Comparison of ENCODE assay signal across 12 mouse cellular contexts in the genomic region with DNA sequence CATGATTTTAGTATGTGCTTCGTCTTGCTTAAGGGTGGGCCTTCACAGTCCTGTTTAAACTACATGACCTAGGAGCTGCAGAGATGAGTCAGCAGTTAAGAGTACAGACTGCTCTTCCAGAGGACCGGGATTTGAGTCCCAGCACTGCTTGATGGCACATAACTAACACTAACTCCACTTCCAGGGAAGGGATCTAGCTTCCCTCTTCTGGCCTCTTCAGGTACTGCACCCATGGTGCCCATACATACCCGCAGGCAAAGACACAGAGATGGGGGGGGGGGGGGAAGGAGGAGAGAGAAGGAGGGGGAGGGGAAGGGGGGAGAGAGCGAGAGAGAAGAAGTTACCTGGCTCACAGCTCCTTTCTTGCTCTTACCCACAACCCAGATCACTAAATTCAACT.
DNase-seq lines count a peak whose midpoint lies in the region; ATAC-seq and TF ChIP-seq lines count a peak whose summit lies in the region.
"Had no signal": no experiment of that assay in that cellular context is flagged by ENCODE, and none has a peak within 500 bp of the region (broad histone marks: within the 10 kb centered on the region; RNA-seq: fewer than 3 reads in every experiment).

No protein-coding gene starts in this region.

- no peaks in the 10 kb centered on the region for H3K36me3 ChIP-seq in hindbrain, embryonic 13.5 days
- H3K36me3 ChIP-seq in hindbrain, embryonic 11.5 days (ENCODE audit: control insufficient read depth, insufficient read depth, low read length), result no peaks in the 10 kb centered on the region
- no peaks in the 10 kb centered on the region for H3K36me3 ChIP-seq in midbrain, postnatal 0 days (ENCODE audit: insufficient read depth, low read length)
- H3K36me3 ChIP-seq in intestine, embryonic 16.5 days (ENCODE audit: control insufficient read depth, insufficient read depth, low read length), result no peaks in the 10 kb centered on the region
- H3K36me3 ChIP-seq: limb, embryonic 15.5 days had no signal

- no peak overlapping the region for H3K4me2 ChIP-seq in hindbrain, embryonic 13.5 days
- no peak overlapping the region for H3K4me2 ChIP-seq in hindbrain, embryonic 11.5 days (replicated peaks; ENCODE audit: low read depth, low read length)
- no peak overlapping the region for H3K4me2 ChIP-seq in midbrain, postnatal 0 days (ENCODE audit: low read depth, low read length, poor library complexity, severe bottlenecking)
- no peak overlapping the region for H3K4me2 ChIP-seq in intestine, embryonic 16.5 days (ENCODE audit: low read depth, low read length)
- H3K4me2 ChIP-seq: limb, embryonic 15.5 days had no signal

- H3K4me3 ChIP-seq in hindbrain, embryonic 13.5 days, result no peak overlapping the region
- no peak overlapping the region for H3K4me3 ChIP-seq in hindbrain, embryonic 11.5 days (ENCODE audit: low read depth, low read length)
- no peak overlapping the region for H3K4me3 ChIP-seq in midbrain, postnatal 0 days (ENCODE audit: low read depth, low read length)
- H3K4me3 ChIP-seq in intestine, embryonic 16.5 days (ENCODE audit: low read length), result no peak overlapping the region
- H3K4me3 ChIP-seq: left cerebral cortex, adult 2 months; limb, embryonic 15.5 days had no signal

- no peaks in the 10 kb centered on the region for H3K27me3 ChIP-seq in hindbrain, embryonic 13.5 days
- no peaks in the 10 kb centered on the region for H3K27me3 ChIP-seq in hindbrain, embryonic 11.5 days (ENCODE audit: control insufficient read depth, insufficient read depth, low read length)
- H3K27me3 ChIP-seq in midbrain, postnatal 0 days (ENCODE audit: insufficient read depth, low read length), result no peaks in the 10 kb centered on the region
- H3K27me3 ChIP-seq in intestine, embryonic 16.5 days (replicated peaks; ENCODE audit: control insufficient read depth, insufficient read depth, low read length), result no peaks in the 10 kb centered on the region
- H3K27me3 ChIP-seq: limb, embryonic 15.5 days had no signal

- no peak overlapping the region for H3K9ac ChIP-seq in hindbrain, embryonic 13.5 days
- no peak overlapping the region for H3K9ac ChIP-seq in hindbrain, embryonic 11.5 days (ENCODE audit: low read depth, low read length)
- no peak overlapping the region for H3K9ac ChIP-seq in midbrain, postnatal 0 days (replicated peaks; ENCODE audit: low read length, poor library complexity, severe bottlenecking)
- H3K9ac ChIP-seq in intestine, embryonic 16.5 days (ENCODE audit: low read depth, low read length), result no peak overlapping the region
- H3K9ac ChIP-seq: limb, embryonic 15.5 days had no signal

- no peak for ATAC-seq in hindbrain, embryonic 13.5 days (ENCODE audit: low FRiP score)
- ATAC-seq in hindbrain, embryonic 11.5 days (ENCODE audit: low FRiP score), result no peak
- ATAC-seq in midbrain, postnatal 0 days (ENCODE audit: low FRiP score), result no peak
- no peak for ATAC-seq in intestine, embryonic 16.5 days

- peaks cover 33% of the 10 kb centered on the region for H3K4me1 ChIP-seq in hindbrain, embryonic 13.5 days (replicated peaks)
- peaks cover 3% of the 10 kb centered on the region for H3K4me1 ChIP-seq in hindbrain, embryonic 11.5 days (replicated peaks; ENCODE audit: control insufficient read depth, insufficient read depth, low read length)
- H3K4me1 ChIP-seq in midbrain, postnatal 0 days (ENCODE audit: insufficient read depth, low read length), result 0 out of 2 replicates have a peak, but pooled peaks cover 3% of the 10 kb centered on the region
- no peaks in the 10 kb centered on the region for H3K4me1 ChIP-seq in intestine, embryonic 16.5 days (ENCODE audit: control insufficient read depth, insufficient read depth, low read length)

- no peaks in the 10 kb centered on the region for H3K9me3 ChIP-seq in hindbrain, embryonic 13.5 days
- no peaks in the 10 kb centered on the region for H3K9me3 ChIP-seq in hindbrain, embryonic 11.5 days (ENCODE audit: control insufficient read depth, low read length)
- H3K9me3 ChIP-seq in midbrain, postnatal 0 days (ENCODE audit: low read length), result no peaks in the 10 kb centered on the region
- 0 out of 2 replicates have a peak, but pooled peaks cover 2% of the 10 kb centered on the region for H3K9me3 ChIP-seq in intestine, embryonic 16.5 days (ENCODE audit: control insufficient read depth, low read length)
- H3K9me3 ChIP-seq: limb, embryonic 15.5 days had no signal

- peak overlapping the region; percentile 89 for H3K27ac ChIP-seq in hindbrain, embryonic 13.5 days
- no peak overlapping the region for H3K27ac ChIP-seq in hindbrain, embryonic 11.5 days (ENCODE audit: low read depth, low read length)
- no peak overlapping the region for H3K27ac ChIP-seq in midbrain, postnatal 0 days (ENCODE audit: low read depth, low read length)
- H3K27ac ChIP-seq in intestine, embryonic 16.5 days (ENCODE audit: low read length), result no peak overlapping the region
- H3K27ac ChIP-seq: left cerebral cortex, adult 2 months; limb, embryonic 15.5 days had no signal

- DNase-seq in hindbrain, embryonic 11.5 days (ENCODE audit: low spot score), result no peak
- DNase-seq in retina, embryonic 14.5 days (ENCODE audit: low spot score), result peak; percentile 38
- DNase-seq in retina, postnatal 1 day, result no peak
- DNase-seq in NIH3T3 (ENCODE audit: low read depth), result peak; percentile 13
- DNase-seq in midbrain, postnatal 0 days (ENCODE audit: low spot score), result no peak
- DNase-seq in gastrocnemius, postnatal 10 days, result no peak
- DNase-seq: heart, postnatal 4 days; kidney, postnatal 25 days had no signal

- TF ChIP-seq CTCF in midbrain, postnatal 0 days (IDR thresholded peaks at IDR 0.05), result peak; percentile 31

- 83% methylated on average over 4 of the region's 4 CpGs for WGBS in hindbrain, embryonic 13.5 days
- 85% methylated on average over 4 of the region's 4 CpGs for WGBS in hindbrain, embryonic 11.5 days
- WGBS in midbrain, postnatal 0 days, result 90% methylated on average over 4 of the region's 4 CpGs
- 97% methylated on average over 4 of the region's 4 CpGs for WGBS in intestine, embryonic 16.5 days

Comparison
In these comparisons a context has a peak if more than half of its experiments do, and no peak if none do; other contexts are left out.
1. DNase-seq: peak in retina, embryonic 14.5 days (single experiment) and NIH3T3 (single experiment); none in hindbrain, embryonic 11.5 days (single experiment), retina, postnatal 1 day (single experiment), midbrain, postnatal 0 days (single experiment) and gastrocnemius, postnatal 10 days (single experiment).